Mouse (Mus musculus) telencephalon, adult 2 months (tissue): ENCODE results near the gene Ism1.

Experiments
- DNase-seq: peaks from one replicate; pipeline ENCODE4 v3.0.0-alpha.2; 2011; ENCODE audit warnings: low read depth, low spot score

The Ism1 gene

GRCm38 (mm10) chr2:139677809-139678274, at the start of gene Ism1:
Gene Ism1, plus strand, starts transcription at chr2:139678178.
- DNase-seq = no peak

DNA sequence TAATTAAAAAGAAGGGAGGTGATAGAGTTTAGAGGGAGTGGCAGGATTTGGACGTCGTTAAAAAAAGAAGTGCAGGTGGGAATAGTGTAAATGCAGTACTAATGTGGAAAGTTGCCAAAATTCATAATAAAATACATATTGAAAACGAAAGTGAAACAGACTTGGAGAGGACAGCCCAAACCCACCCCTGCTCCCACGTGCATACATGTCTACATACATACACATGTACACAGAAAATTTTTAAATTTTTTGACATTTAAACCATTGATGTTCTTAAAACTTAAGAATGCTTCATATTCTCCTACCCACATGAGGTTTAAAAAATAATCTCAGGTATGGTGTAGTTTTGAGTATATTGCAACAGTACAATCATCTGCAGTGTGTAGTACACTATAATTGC, 49.2 kb upstream of the Ism1 start:
- DNase-seq = no peak

- DNase-seq = no peak
These were observed 48.3 kb upstream of the Ism1 start for GRCm38 (mm10) chr2:139629653-139630052.

DNA sequence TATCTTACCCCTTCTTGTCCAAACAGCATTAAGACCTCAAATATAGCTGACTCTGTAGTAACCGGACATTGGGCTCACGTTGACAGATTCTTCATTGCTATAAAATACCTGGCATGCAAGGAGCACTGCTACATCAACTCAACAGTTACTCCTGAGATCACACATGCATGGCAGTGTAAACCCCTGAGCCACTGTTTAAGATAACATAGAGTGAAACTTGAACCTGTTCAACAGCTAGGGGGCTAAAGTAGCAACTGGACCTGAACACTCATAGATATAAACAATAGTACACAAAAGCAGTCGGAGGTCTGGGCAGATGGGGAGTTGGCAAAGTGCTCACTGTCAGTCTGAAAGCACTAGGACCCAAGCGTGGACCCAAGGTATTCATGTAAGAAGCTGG, 43.5 kb upstream of the Ism1 start:
- no peak for DNase-seq

DNA sequence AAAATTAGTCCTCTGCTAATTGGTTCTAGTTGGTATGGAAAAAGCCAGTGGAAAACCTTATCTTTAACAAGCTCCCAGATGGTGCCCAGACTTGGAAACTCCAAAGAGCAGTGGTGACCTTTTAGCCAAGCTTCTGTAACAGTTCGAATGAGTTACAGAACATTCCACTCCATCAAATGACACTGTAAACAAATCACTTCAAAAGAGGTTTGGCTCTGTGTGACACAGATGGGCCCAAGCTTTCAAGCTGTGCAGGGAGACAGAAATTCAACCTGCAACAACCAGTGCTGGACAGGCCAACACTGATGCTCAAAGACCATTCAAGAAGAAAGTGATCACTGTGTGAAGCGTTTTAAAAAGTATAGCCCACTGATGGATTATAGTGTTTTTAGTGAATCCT, 40.1 kb upstream of the Ism1 start:
- no peak for DNase-seq

- no peak for DNase-seq
These were observed 36.1 kb upstream of the Ism1 start for GRCm38 (mm10) chr2:139641757-139642385.

DNA sequence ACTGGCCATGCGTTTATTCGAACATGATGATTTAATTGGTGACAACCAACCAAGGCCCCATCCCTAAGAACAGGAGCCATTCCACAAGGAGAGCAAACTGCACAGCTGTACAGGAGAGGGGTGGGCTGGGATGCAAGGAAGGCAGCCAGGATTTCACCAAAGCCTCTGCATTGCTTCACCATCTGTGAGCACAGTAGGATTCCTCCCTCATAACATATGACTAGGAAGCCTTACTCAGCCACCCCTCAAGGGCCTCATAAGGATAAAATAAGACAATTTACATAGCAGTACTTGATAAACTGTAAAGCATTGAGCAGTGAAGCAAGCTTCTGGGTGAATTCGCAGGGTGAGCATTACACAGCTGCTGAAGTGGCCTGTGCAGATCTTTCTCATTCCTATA, 28.5 kb upstream of the Ism1 start:
- peak; percentile 60 for DNase-seq

DNA sequence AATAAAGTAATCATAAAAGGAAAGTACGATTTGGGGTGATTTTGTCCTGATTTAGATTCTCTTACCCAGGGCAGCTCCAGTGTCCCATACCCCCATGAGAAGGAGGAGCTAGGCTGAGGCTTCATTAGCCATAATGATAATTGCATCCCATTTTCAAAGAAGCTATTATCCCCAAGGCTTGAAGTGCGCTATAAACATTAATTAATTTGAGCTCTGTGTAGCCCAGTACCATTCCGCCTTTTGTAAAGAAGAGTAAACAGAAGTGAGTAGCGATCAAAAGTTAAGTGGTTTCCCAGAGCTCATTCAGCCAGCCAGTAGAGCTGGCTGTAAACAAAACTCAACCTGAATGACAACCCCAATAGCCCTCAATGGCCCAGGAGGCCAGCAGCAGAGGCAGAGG, 21.2 kb upstream of the Ism1 start:
- no peak for DNase-seq

DNA sequence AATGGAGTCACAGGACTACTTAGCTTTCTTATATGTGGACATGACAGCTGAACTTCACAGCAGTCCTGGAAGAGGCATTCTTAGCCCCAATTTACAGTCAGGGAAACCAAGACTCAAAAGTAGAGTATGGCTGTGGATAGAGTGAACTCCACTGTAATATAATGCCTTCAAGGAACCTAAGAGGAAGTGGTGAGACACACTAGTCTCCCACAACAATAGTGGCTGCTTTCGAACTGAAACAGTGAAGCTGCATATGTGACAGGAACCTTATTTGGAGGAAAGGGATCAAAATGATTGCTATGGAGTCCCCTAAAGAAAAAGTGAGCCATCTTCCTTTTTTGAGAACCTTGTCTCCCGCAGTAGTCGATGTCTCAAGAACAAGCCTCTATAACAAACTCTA, 6.1 kb upstream of the Ism1 start:
- DNase-seq = no peak

DNA sequence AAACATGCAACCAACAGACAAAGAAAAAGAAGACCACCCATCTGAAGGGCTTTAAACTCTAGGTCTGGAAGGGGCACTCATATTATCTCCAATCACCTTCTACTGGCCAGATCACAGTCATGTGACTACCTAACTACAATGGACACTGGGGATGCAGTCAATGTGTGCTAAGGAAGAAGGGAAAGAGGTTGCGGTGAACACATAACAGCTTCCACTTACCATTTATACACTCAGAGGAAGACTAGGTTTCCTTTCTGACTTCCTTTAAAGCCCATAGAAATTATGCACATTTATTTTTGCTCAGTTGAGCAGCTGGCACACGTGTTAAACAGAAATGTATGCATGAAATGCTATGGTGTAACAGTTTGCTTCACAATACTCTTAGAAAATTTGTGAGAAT, 5.6 kb upstream of the Ism1 start:
- DNase-seq = no peak

DNA sequence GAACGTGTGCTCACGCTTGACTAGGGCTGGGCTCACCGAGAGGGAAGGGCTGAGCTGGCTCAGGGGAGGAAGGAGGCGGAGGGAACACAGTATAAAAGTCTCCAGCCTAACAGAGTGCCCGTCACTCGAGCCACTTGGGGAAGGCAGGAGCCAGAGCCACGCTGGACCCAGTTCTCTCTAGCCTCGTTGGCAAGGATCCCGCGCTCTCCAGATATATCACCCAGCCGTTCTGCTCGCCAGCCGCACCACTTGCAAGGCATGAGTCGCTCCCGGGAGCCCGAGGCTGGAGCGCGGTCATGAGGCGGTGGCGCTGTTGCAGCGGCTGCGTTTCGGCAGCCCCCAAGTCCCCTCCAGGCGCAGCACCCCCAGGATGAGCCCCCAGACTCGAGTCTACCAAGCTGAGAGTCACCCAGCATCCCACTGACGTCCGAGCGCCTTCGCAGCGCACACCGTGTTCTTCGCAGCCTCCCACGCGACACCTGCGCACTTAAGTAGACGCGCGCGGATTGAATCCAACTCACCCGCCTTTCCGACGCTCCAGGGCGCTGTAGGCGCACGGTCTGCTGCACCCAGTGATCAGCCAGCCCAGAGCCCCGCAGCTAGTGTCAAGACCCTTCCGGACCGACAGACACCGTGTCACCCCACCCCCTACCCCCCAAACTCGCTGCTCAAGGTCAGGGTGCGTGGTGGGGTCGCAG, 764 bp upstream of the Ism1 start:
- peak; percentile 80 for DNase-seq

DNA sequence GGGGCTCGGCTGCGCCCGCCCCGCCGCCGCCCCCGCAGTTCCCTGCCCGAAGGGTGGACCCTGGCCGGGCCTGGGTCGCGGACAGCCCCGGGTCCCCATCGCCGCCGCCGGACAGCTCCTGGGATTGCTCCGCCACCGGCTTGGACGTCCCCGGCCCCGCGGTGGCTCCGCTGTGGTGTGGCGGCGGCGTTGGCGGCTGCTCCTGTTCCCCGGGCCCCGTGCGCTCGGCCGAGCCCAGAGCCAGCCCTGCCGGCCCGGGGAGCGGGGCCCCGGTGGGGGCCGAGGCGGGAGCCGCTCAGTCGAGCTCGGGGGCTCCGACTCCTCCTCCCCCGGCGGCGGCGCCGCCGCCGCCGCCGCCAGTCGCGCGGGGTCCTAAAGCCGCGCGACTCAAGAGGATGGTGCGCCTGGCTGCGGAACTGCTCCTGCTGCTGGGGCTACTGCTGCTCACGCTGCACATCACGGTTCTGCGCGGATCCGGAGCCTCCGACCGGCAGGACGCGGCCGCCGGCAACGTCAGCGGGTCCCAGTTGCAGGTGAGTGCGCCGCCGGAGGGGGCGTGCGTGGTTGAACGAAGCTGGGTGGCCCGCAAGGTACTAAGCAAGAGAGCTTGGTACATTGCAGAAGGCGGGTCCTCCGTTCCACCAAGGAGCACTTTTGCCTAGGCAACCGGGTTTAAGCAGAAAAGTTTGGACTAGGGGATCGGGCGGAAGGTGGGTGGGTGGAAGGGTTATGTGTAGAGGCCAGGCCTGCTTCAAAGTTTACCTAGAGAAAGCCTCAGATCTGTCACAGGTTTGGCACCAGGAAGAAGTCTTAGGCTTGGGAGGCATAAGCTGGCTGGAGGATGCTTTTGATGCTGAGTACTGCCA, 530 bp downstream of the Ism1 start:
- DNase-seq = peak; percentile 61

- DNase-seq = no peak
These were observed 4.6 kb downstream of the Ism1 start for GRCm38 (mm10) chr2:139682540-139682939.

DNA sequence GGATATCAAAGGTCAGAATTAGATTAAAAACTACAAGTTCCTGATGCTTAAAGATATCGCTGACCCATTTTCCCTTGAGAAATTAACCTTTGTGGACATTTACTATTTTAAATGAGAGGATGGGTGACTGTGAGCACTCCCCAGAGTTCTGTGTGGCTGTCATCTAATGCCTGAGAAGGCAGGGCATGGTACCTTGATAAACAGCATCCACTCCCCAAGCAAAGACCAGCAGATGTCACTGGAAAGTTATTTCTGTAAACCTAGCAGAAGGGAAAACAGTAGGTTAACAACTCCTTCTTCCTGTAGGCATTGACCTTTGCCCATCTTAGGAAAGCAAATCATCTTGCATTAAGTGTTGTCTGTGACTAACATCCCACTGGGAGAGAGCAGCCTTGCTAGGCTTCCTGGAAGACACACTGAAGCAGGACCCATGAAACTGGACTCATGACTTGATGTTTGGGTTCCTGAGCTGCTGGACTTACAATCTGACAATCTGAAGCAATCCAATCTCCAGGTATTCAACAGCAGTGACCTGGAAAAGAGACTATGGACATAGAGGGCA, 11.5 kb downstream of the Ism1 start:
- DNase-seq = no peak

GRCm38 (mm10) chr2:139693521-139693920, 15.5 kb downstream of the Ism1 start:
- no peak for DNase-seq

- no peak for DNase-seq
These were observed 16.7 kb downstream of the Ism1 start for GRCm38 (mm10) chr2:139694638-139695037.

GRCm38 (mm10) chr2:139696578-139696977, 18.6 kb downstream of the Ism1 start:
- no peak for DNase-seq

GRCm38 (mm10) chr2:139700609-139701008, 22.6 kb downstream of the Ism1 start:
- DNase-seq = no peak

DNA sequence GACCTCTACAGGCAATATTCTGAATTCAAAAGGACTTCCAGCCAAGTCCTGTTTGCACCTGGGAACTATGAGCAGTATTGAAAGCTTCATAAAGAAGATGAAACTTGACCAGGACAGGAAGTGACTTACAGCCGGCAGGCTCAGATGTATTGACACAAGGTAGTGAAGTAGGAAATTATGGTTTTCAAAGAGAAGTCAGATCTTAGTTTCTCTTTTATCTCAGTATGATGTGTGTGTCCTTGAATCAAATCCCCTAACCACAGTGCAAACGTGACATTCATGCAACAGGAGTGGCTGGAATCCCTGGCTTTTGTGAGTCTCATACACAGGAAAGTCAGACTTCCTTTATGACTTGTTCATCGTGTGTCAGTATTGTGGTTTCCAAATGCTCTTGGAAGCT, 27.0 kb downstream of the Ism1 start:
- DNase-seq = no peak

DNA sequence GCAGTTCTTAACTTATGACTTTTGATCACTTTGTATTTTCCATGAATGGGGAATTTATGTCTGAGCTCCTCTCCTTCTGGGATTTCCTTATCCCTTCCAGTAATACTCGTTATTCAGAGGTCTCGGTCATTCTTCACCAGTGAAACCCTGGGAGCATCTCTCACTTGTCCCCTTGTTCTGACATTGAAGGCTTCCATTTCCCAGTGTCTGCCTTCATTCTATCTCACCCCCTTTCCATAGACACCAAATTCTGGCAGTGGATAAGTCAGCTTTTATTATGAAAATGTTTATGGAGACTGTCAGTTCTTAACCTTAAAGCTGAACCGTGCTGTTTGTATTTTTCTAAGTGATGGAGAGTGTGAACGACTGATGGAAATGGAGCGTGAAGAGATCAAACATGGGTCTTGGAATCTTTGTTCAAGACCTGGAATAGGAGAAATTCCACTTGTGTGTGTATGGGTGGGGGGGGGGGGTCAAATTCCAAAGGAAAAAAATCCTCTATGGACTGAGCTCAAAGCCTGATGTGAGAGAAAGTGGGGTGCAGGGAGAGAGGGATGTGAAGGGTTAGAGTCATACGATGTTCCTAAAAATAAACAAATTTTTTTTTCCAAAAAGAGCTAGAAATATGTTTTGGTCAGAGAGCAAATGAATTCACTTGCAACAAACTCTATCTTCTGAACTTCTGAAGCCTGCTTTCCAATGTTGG, 30.4 kb downstream of the Ism1 start:
- DNase-seq = no peak

GRCm38 (mm10) chr2:139711640-139712039, 33.7 kb downstream of the Ism1 start:
- no peak for DNase-seq

DNA sequence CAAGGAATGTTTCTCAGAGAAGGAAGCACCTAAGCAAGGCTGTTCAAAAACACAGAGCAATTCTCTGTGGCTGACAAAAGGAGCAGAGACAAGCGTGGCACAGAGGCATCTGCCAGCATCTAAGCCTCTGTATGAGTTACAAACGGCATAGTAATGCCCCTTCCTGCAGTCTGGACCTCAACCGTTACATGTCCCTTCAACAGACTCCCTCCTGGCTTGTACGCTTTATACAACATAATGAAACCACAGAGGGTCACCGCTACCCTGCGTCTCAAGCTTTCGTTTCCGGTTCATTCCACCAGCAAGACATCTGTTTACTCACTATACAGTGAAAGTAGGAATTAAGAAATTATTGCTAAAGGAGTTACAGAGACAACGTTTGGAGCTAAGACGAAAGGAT, 34.1 kb downstream of the Ism1 start:
- DNase-seq = no peak
